Mouse (Mus musculus): Measurements from ENCODE around the gene Csf2. TPM values are rescaled to one million over a fixed set of nuclear protein-coding genes. Genes with fewer than 3 reads are reported as not detected.
A peak's percentile ranks its signal among the peaks of the same experiment; 100 is the strongest.

Gene Csf2
- total and polyA plus RNA-seq, 3 experiments: 0.79 to 2.4 (median 1.9) TPM

GRCm38 (mm10) chr11:54213631-54214030 lies 35.8 kb downstream of the Csf2 start (continued):
- TF ChIP-seq ELF1 (IDR thresholded peaks at IDR 0.05; ENCODE audit: low read depth, low read length): no peak
- no peak for TF ChIP-seq POLR2AphosphoS2 (IDR thresholded peaks at IDR 0.05; ENCODE audit: low read depth, low read length)

- no peak overlapping the region for H3K4me3 ChIP-seq (replicated peaks in 1 of 3; ENCODE audit: low read depth in 2 of 3, low read length in 2 of 3, poor library complexity in 1 of 3)
- no peak overlapping the region for H3K4me2 ChIP-seq (ENCODE audit: insufficient read depth, low read depth, poor library complexity, severe bottlenecking)
- no peaks in the 10 kb centered on the region for H3K27me3 ChIP-seq (replicated peaks)
- TF ChIP-seq TBP (conservative IDR thresholded peaks at IDR 0.05; ENCODE audit: low read depth, low read length): no peak
- no peak for TF ChIP-seq ETS1 (conservative IDR thresholded peaks at IDR 0.05; ENCODE audit: low read depth, low read length)
- no peak for TF ChIP-seq CTCF (conservative IDR thresholded peaks at IDR 0.05 in 1 of 2, IDR thresholded peaks at IDR 0.05 in 1 of 2; ENCODE audit: low read depth in 2 of 2, low read length in 2 of 2)
- no peak for TF ChIP-seq CHD2 (IDR thresholded peaks at IDR 0.05; ENCODE audit: low read length)
- no peak for TF ChIP-seq ZNF384 (IDR thresholded peaks at IDR 0.05; ENCODE audit: low read depth, low read length)
- TF ChIP-seq IRF4 (IDR thresholded peaks at IDR 0.05; ENCODE audit: low read depth, low read length): no peak
- no peak for TF ChIP-seq USF2 (conservative IDR thresholded peaks at IDR 0.05; ENCODE audit: low read depth, low read length)
- no peak for TF ChIP-seq E2F4 (IDR thresholded peaks at IDR 0.05; ENCODE audit: insufficient replicate concordance, low read depth, low read length)
- TF ChIP-seq TCF12 (IDR thresholded peaks at IDR 0.05; ENCODE audit: low read depth, low read length): no peak
- DNase-seq (ENCODE audit: extremely low read depth): no peak
- in situ Hi-C loops (cut with MboI; ENCODE audit: low pct_ligation_motif_present, low pct_unique_long_range_greater_than_20kb, low sequenced_read_pairs) (no loop called here), dilution Hi-C loops (cut with MboI; ENCODE audit: extremely low pct_ligation_motif_present, extremely low pct_unique_long_range_greater_than_20kb, low sequenced_read_pairs) (no loop called here)
- H3K27ac ChIP-seq (ENCODE audit: insufficient read depth, low read depth): no peak overlapping the region
- no peak overlapping the region for H3K9ac ChIP-seq (ENCODE audit: insufficient read depth, low read depth)
- H3K4me1 ChIP-seq (ENCODE audit: control insufficient read depth in 1 of 2, insufficient read depth in 2 of 2): peaks cover 37 to 74% of the 10 kb centered on the region in 2 experiments
- peaks cover 3% of the 10 kb centered on the region for H3K9me3 ChIP-seq (replicated peaks; ENCODE audit: low read length)
- no peaks in the 10 kb centered on the region for H3K79me2 ChIP-seq (replicated peaks; ENCODE audit: control insufficient read depth, extremely low read depth, insufficient read depth, poor library complexity, severe bottlenecking)
- no peaks in the 10 kb centered on the region for H3K36me3 ChIP-seq (replicated peaks in 1 of 2; ENCODE audit: control insufficient read depth in 1 of 2, insufficient read depth in 1 of 2, low read length in 1 of 2)
Observed at GRCm38 (mm10) chr11:54206993-54207392, 42.5 kb downstream of the Csf2 start.

- H3K4me2 ChIP-seq (ENCODE audit: insufficient read depth, low read depth, poor library complexity, severe bottlenecking): peak overlapping the region; percentile 42; the same call in 1 of the 2 replicates
- peak overlapping the region in 2 of 3 experiments; percentile 3 to 10 for H3K4me3 ChIP-seq (replicated peaks in 1 of 3; ENCODE audit: low read depth in 2 of 3, low read length in 2 of 3, poor library complexity in 1 of 3)
- no peaks in the 10 kb centered on the region for H3K27me3 ChIP-seq (replicated peaks)
- dilution Hi-C loops (cut with MboI; ENCODE audit: extremely low pct_ligation_motif_present, extremely low pct_unique_long_range_greater_than_20kb, low sequenced_read_pairs) (no loop called here), in situ Hi-C loops (cut with MboI; ENCODE audit: low pct_ligation_motif_present, low pct_unique_long_range_greater_than_20kb, low sequenced_read_pairs) (no loop called here)
- H3K36me3 ChIP-seq (replicated peaks in 1 of 2; ENCODE audit: control insufficient read depth in 1 of 2, insufficient read depth in 1 of 2, low read length in 1 of 2): no peaks in the 10 kb centered on the region
- H3K27ac ChIP-seq (ENCODE audit: insufficient read depth, low read depth): peak overlapping the region; percentile 67; the same call in 1 of the 2 replicates
- DNase-seq (ENCODE audit: extremely low read depth): peak; percentile 96
- no peaks in the 10 kb centered on the region for H3K79me2 ChIP-seq (replicated peaks; ENCODE audit: control insufficient read depth, extremely low read depth, insufficient read depth, poor library complexity, severe bottlenecking)
- peaks cover 45 to 87% of the 10 kb centered on the region in 2 experiments for H3K4me1 ChIP-seq (ENCODE audit: control insufficient read depth in 1 of 2, insufficient read depth in 2 of 2)
- peak overlapping the region; percentile 57 for H3K9ac ChIP-seq (ENCODE audit: insufficient read depth, low read depth)
- H3K9me3 ChIP-seq (replicated peaks; ENCODE audit: low read length): peaks cover 3% of the 10 kb centered on the region
- TF ChIP-seq HCFC1 (IDR thresholded peaks at IDR 0.05; ENCODE audit: low read depth, low read length) (no peak), MXI1 (IDR thresholded peaks at IDR 0.05; ENCODE audit: low read depth, low read length) (no peak), MEF2A (IDR thresholded peaks at IDR 0.05; ENCODE audit: borderline replicate concordance, low read depth, low read length) (peak; percentile 65; the same call in 1 of the 2 replicates), SMC3 (IDR thresholded peaks at IDR 0.05; ENCODE audit: low read depth, low read length) (no peak), NELFE (IDR thresholded peaks at IDR 0.05; ENCODE audit: low read depth, low read length) (no peak), ETS1 (conservative IDR thresholded peaks at IDR 0.05; ENCODE audit: low read depth, low read length) (peak; percentile 67), POLR2AphosphoS2 (IDR thresholded peaks at IDR 0.05; ENCODE audit: low read depth, low read length) (no peak), JUN (IDR thresholded peaks at IDR 0.05; ENCODE audit: insufficient read depth, low read depth, low read length) (no peak), USF1 (IDR thresholded peaks at IDR 0.05; ENCODE audit: low read depth, low read length) (no peak), ZKSCAN1 (IDR thresholded peaks at IDR 0.05; ENCODE audit: borderline replicate concordance, low read depth, low read length) (no peak), EP300 (IDR thresholded peaks at IDR 0.05; ENCODE audit: low read length) (no peak), MYC (IDR thresholded peaks at IDR 0.05; ENCODE audit: low read depth, low read length) (no peak), ZC3H11A (IDR thresholded peaks at IDR 0.05; ENCODE audit: low read depth, low read length) (no peak), ZNF384 (IDR thresholded peaks at IDR 0.05; ENCODE audit: low read depth, low read length) (no peak), UBTF (IDR thresholded peaks at IDR 0.05; ENCODE audit: low read depth, low read length) (no peak), RAD21 (IDR thresholded peaks at IDR 0.05; ENCODE audit: low read depth, low read length) (no peak; the same call in none of the 2 replicates), JUND (conservative IDR thresholded peaks at IDR 0.05; ENCODE audit: low read depth, low read length) (no peak), ELF1 (IDR thresholded peaks at IDR 0.05; ENCODE audit: low read depth, low read length) (no peak), CTCF (conservative IDR thresholded peaks at IDR 0.05 in 1 of 2, IDR thresholded peaks at IDR 0.05 in 1 of 2; ENCODE audit: low read depth in 2 of 2, low read length in 2 of 2) (no peak), BHLHE40 (IDR thresholded peaks at IDR 0.05; ENCODE audit: low read depth, low read length) (0 out of 2 replicates have a peak, but pooled peaks have one; percentile 44), PAX5 (IDR thresholded peaks at IDR 0.05; ENCODE audit: low read length) (no peak), USF2 (conservative IDR thresholded peaks at IDR 0.05; ENCODE audit: low read depth, low read length) (no peak), POLR2A (IDR thresholded peaks at IDR 0.05; ENCODE audit: low read depth, low read length) (peak; percentile 81), MAFK (IDR thresholded peaks at IDR 0.05; ENCODE audit: insufficient replicate concordance, low read length) (no peak), TCF12 (IDR thresholded peaks at IDR 0.05; ENCODE audit: low read depth, low read length) (no peak), MAZ (IDR thresholded peaks at IDR 0.05; ENCODE audit: low read depth, low read length) (no peak)
Observed at GRCm38 (mm10) chr11:54205366-54205765, 44.1 kb downstream of the Csf2 start.
